Comparison of ENCODE assay signal across 8 mouse cellular contexts in the genomic region with DNA sequence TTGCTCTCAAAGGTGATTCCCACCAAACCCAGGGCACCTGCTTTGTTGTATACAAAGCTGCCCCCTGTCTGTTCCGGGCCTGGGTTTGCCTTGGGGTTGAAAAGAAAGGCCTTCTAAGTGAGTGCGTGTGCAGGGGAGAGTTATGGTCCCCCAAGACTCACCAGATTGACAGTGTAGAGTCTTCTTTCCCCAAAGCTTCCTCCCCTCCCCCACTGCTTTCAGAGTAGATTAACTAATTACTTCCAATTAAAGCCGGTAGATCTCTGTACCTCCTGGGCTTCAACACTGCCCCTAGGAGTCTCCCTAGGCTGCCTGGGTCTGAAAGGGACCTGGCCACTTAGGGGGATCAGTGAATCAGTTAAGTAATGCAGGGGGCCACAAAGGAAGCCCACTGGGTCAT. TPM values are rescaled to one million over a fixed set of nuclear protein-coding genes. Genes with fewer than 3 reads are reported as not detected.
DNase-seq lines count a peak whose midpoint lies in the region; ATAC-seq lines count a peak whose summit lies in the region.

No protein-coding gene starts in this region.

- 25% methylated on average over 3 of the region's 3 CpGs for WGBS in kidney, embryonic 15.5 days
- 15% methylated on average over 3 of the region's 3 CpGs for WGBS in embryonic facial prominence, embryonic 13.5 days
- WGBS in intestine, embryonic 15.5 days: 42% methylated on average over 3 of the region's 3 CpGs
- 7% methylated on average over 3 of the region's 3 CpGs for WGBS in neural tube, embryonic 12.5 days

- H3K27me3 ChIP-seq in kidney, embryonic 15.5 days: peaks cover 15% of the 10 kb centered on the region
- H3K27me3 ChIP-seq in embryonic facial prominence, embryonic 13.5 days: peaks cover 23% of the 10 kb centered on the region
- 0 out of 2 replicates have a peak, but pooled peaks cover 7% of the 10 kb centered on the region for H3K27me3 ChIP-seq in intestine, embryonic 15.5 days (replicated peaks)
- H3K27me3 ChIP-seq in neural tube, embryonic 12.5 days (replicated peaks): peaks cover 11% of the 10 kb centered on the region

- H3K4me1 ChIP-seq in kidney, embryonic 15.5 days: peaks cover 59% of the 10 kb centered on the region
- H3K4me1 ChIP-seq in embryonic facial prominence, embryonic 13.5 days: peaks cover 46% of the 10 kb centered on the region
- H3K4me1 ChIP-seq in intestine, embryonic 15.5 days (replicated peaks): peaks cover 43% of the 10 kb centered on the region
- peaks cover 34% of the 10 kb centered on the region for H3K4me1 ChIP-seq in neural tube, embryonic 12.5 days

- ATAC-seq in kidney, embryonic 15.5 days (replicated peaks; ENCODE audit: low FRiP score): no peak
- ATAC-seq in embryonic facial prominence, embryonic 13.5 days (ENCODE audit: insufficient number of reproducible peaks, insufficient read depth, low FRiP score, low TSS enrichment, low read depth): no peak
- no peak for ATAC-seq in intestine, embryonic 15.5 days
- no peak for ATAC-seq in neural tube, embryonic 12.5 days (ENCODE audit: low FRiP score, low read depth)

- peak overlapping the region; percentile 89 for H3K4me2 ChIP-seq in kidney, embryonic 15.5 days
- H3K4me2 ChIP-seq in embryonic facial prominence, embryonic 13.5 days: peak overlapping the region; percentile 87
- peak overlapping the region; percentile 82 for H3K4me2 ChIP-seq in intestine, embryonic 15.5 days (replicated peaks)
- peak overlapping the region; percentile 78 for H3K4me2 ChIP-seq in neural tube, embryonic 12.5 days (replicated peaks)

- H3K27ac ChIP-seq in kidney, embryonic 15.5 days: peak overlapping the region; percentile 52; the same call in 1 of the 2 replicates
- 0 out of 2 replicates have a peak overlapping the region, but pooled peaks have one; percentile 12 for H3K27ac ChIP-seq in embryonic facial prominence, embryonic 13.5 days
- peak overlapping the region; percentile 94; the same call in 1 of the 2 replicates for H3K27ac ChIP-seq in intestine, embryonic 15.5 days
- H3K27ac ChIP-seq in neural tube, embryonic 12.5 days: no peak overlapping the region

- DNase-seq in kidney, postnatal 14 days: no peak
- DNase-seq in right cerebral cortex, adult 2 months (ENCODE audit: low spot score in 2 of 2): no peak
- DNase-seq in urinary bladder, postnatal 10 days (ENCODE audit: low spot score): no peak
- DNase-seq in adrenal gland, adult 8-10 months: no peak

- H3K9me3 ChIP-seq in kidney, embryonic 15.5 days (replicated peaks): no peaks in the 10 kb centered on the region
- H3K9me3 ChIP-seq in embryonic facial prominence, embryonic 13.5 days: no peaks in the 10 kb centered on the region; the same call in 1 of the 2 replicates
- no peaks in the 10 kb centered on the region for H3K9me3 ChIP-seq in intestine, embryonic 15.5 days
- no peaks in the 10 kb centered on the region for H3K9me3 ChIP-seq in neural tube, embryonic 12.5 days

- H3K9ac ChIP-seq in kidney, embryonic 15.5 days: no peak overlapping the region; the same call in 1 of the 2 replicates
- H3K9ac ChIP-seq in embryonic facial prominence, embryonic 13.5 days: peak overlapping the region; percentile 72; the same call in 1 of the 2 replicates
- peak overlapping the region; percentile 52; the same call in 1 of the 2 replicates for H3K9ac ChIP-seq in intestine, embryonic 15.5 days
- H3K9ac ChIP-seq in neural tube, embryonic 12.5 days: peak overlapping the region; percentile 48; the same call in 1 of the 2 replicates

- H3K4me3 ChIP-seq in kidney, embryonic 15.5 days (replicated peaks): peak overlapping the region; percentile 42; the same call in 1 of the 2 replicates
- peak overlapping the region; percentile 44; the same call in 1 of the 2 replicates for H3K4me3 ChIP-seq in embryonic facial prominence, embryonic 13.5 days
- peak overlapping the region; percentile 34; the same call in 1 of the 2 replicates for H3K4me3 ChIP-seq in intestine, embryonic 15.5 days (replicated peaks)
- H3K4me3 ChIP-seq in neural tube, embryonic 12.5 days: no peak overlapping the region

- no peaks in the 10 kb centered on the region for H3K36me3 ChIP-seq in kidney, embryonic 15.5 days
- no peaks in the 10 kb centered on the region for H3K36me3 ChIP-seq in embryonic facial prominence, embryonic 13.5 days
- no peaks in the 10 kb centered on the region for H3K36me3 ChIP-seq in intestine, embryonic 15.5 days
- H3K36me3 ChIP-seq in neural tube, embryonic 12.5 days: no peaks in the 10 kb centered on the region

RNA-seq across cellular contexts. Expression of a gene that starts 0.7 kb away (rescaled TPM):
- polyA plus RNA-seq in kidney, embryonic 15.5 days (2015; fragmentation: Nextera tagmentation; extraction: Ambion mirVana): 0.68 TPM in 1 of 2 replicates, not detected in the other
- not detected in 2 replicates for polyA plus RNA-seq in embryonic facial prominence, embryonic 13.5 days (2015; fragmentation: Nextera tagmentation; extraction: Ambion mirVana)
- 0.52 TPM in 1 of 2 replicates, not detected in the other for polyA plus RNA-seq in intestine, embryonic 15.5 days (2015; fragmentation: Nextera tagmentation; extraction: Ambion mirVana)
- polyA plus RNA-seq in neural tube, embryonic 12.5 days (2016; fragmentation: Nextera tagmentation; extraction: Ambion mirVana): not detected in 2 replicates
- not detected for total RNA-seq in adrenal gland, adult 8-10 months (2022)

RNA-seq across cellular contexts. Expression of a gene that starts 47.6 kb away (rescaled TPM):
- 35.3 and 39.4 TPM in 2 replicates for polyA plus RNA-seq in kidney, embryonic 15.5 days (2015; fragmentation: Nextera tagmentation; extraction: Ambion mirVana)
- polyA plus RNA-seq in embryonic facial prominence, embryonic 13.5 days (2015; fragmentation: Nextera tagmentation; extraction: Ambion mirVana): 38.0 and 42.4 TPM in 2 replicates
- polyA plus RNA-seq in intestine, embryonic 15.5 days (2015; fragmentation: Nextera tagmentation; extraction: Ambion mirVana): 33.5 and 34.2 TPM in 2 replicates
- 106 and 108 TPM in 2 replicates for polyA plus RNA-seq in neural tube, embryonic 12.5 days (2016; fragmentation: Nextera tagmentation; extraction: Ambion mirVana)
- total RNA-seq in adrenal gland, adult 8-10 months (2022): 10 to 100 TPM; 38.2 to 75.2 (median 53.9) TPM

RNA-seq across cellular contexts. Expression of a gene that starts 48.2 kb away (rescaled TPM):
- 144 and 152 TPM in 2 replicates for polyA plus RNA-seq in kidney, embryonic 15.5 days (2015; fragmentation: Nextera tagmentation; extraction: Ambion mirVana)
- 146 and 152 TPM in 2 replicates for polyA plus RNA-seq in embryonic facial prominence, embryonic 13.5 days (2015; fragmentation: Nextera tagmentation; extraction: Ambion mirVana)
- 147 TPM in 2 replicates for polyA plus RNA-seq in intestine, embryonic 15.5 days (2015; fragmentation: Nextera tagmentation; extraction: Ambion mirVana)
- 101 and 102 TPM in 2 replicates for polyA plus RNA-seq in neural tube, embryonic 12.5 days (2016; fragmentation: Nextera tagmentation; extraction: Ambion mirVana)
- 100 to 1,000 TPM; 109 to 120 (median 112) TPM for total RNA-seq in adrenal gland, adult 8-10 months (2022)
